32 mouse cellular contexts compared by ENCODE assay signal in the genomic region with DNA sequence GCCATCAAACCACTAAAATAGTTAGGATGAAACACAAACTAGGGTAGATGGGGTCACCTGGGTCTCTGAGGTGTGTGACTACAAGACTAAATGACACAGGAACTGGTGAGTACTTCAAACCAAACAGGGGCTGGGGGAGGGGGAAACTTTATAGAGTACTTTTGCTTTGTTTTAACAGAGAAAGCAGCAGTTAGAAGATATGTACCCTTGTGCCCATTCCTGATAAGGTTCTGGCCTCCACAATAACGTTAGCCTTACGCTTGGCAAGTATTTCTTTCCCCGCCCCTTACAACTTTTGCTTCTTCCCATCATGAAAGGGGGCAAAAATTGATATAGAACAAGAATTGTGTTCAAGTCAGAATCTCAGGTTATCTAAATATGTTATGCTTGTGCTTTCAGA. TPM values are rescaled to one million over a fixed set of nuclear protein-coding genes. Genes with fewer than 3 reads are reported as not detected.
A peak's percentile ranks its signal among the peaks of the same experiment; 100 is the strongest.
DNase-seq lines count a peak whose midpoint lies in the region; ATAC-seq and TF ChIP-seq lines count a peak whose summit lies in the region.
"Had no signal": no experiment of that assay in that cellular context is flagged by ENCODE, and none has a peak within 500 bp of the region (broad histone marks: within the 10 kb centered on the region; RNA-seq: fewer than 3 reads in every experiment).

No protein-coding gene starts in this region.

- no peak; a peak in 1 of 4 replicates for TF ChIP-seq POLR2A in MEL (IDR thresholded peaks at IDR 0.05; ENCODE audit: control insufficient read depth in 1 of 2, insufficient read depth in 1 of 2, low read depth in 1 of 2, low read length in 2 of 2, poor library complexity in 1 of 2)

- TF ChIP-seq EP300 in MEL (IDR thresholded peaks at IDR 0.05; ENCODE audit: low read depth in 1 of 2, low read length in 2 of 2): peak; percentile 96 to 99
- TF ChIP-seq EP300 in liver, postnatal 0 days (IDR thresholded peaks at IDR 0.05; ENCODE audit: low read depth): peak; percentile 87
- TF ChIP-seq EP300 in stomach, postnatal 0 days (optimal IDR thresholded peaks at IDR 0.05): no peak

- H3K79me2 ChIP-seq in MEL (ENCODE audit: control insufficient read depth, insufficient read depth, low read length, poor library complexity): peaks cover 4% of the 10 kb centered on the region

- DNase-seq in MEL (ENCODE audit: low read depth, low spot score): peak; percentile 89
- DNase-seq in liver, embryonic 13.5 days: peak; percentile 29
- DNase-seq in liver, postnatal 0 days: no peak
- no peak for DNase-seq in adrenal gland, adult 18-20 months (ENCODE audit: low spot score in 2 of 2)
- no peak for DNase-seq in lung, adult 18-20 months
- no peak for DNase-seq in stomach, postnatal 0 days (ENCODE audit: low spot score)
- no peak for DNase-seq in heart, adult 11 months
- DNase-seq: adrenal gland, adult 2 months; adrenal gland, postnatal 25 days; B cell, adult 2 months; cerebellum, adult 11 months; cerebellum, adult 9-10 months; cerebellum, postnatal 25 days; embryo, embryonic 11 days; heart, postnatal 4 days had no signal

- peak overlapping the region; percentile 93 for H3K27ac ChIP-seq in MEL (ENCODE audit: control insufficient read depth, low read depth, low read length)
- H3K27ac ChIP-seq in liver, embryonic 13.5 days: peak overlapping the region; percentile 65
- no peak overlapping the region for H3K27ac ChIP-seq in liver, postnatal 0 days (ENCODE audit: low read depth)
- no peak overlapping the region for H3K27ac ChIP-seq in stomach, postnatal 0 days (replicated peaks)
- H3K27ac ChIP-seq: embryonic facial prominence, embryonic 15.5 days; forebrain, embryonic 10.5 days; heart, embryonic 13.5 days; hindbrain, embryonic 12.5 days had no signal

- H3K27me3 ChIP-seq in MEL (ENCODE audit: control insufficient read depth in 1 of 2, insufficient read depth in 2 of 2, low read length in 2 of 2): peaks cover 0 to 2% of the 10 kb centered on the region in 2 experiments; a peak in 1 of 4 replicates
- H3K27me3 ChIP-seq in liver, embryonic 13.5 days: peaks cover 56% of the 10 kb centered on the region
- H3K27me3 ChIP-seq in liver, postnatal 0 days (ENCODE audit: insufficient read depth, low read length): peaks cover 64% of the 10 kb centered on the region
- H3K27me3 ChIP-seq in stomach, postnatal 0 days (ENCODE audit: control insufficient read depth, insufficient read depth, low read length): peaks cover 10% of the 10 kb centered on the region; the same call in 1 of the 2 replicates
- H3K27me3 ChIP-seq: Patski had no signal

- peak overlapping the region; percentile 73 to 81 for H3K4me3 ChIP-seq in MEL (ENCODE audit: control insufficient read depth in 1 of 2, insufficient read depth in 1 of 2, low read depth in 2 of 2, low read length in 2 of 2)
- H3K4me3 ChIP-seq in liver, embryonic 13.5 days (replicated peaks): no peak overlapping the region
- no peak overlapping the region for H3K4me3 ChIP-seq in liver, postnatal 0 days (ENCODE audit: low read depth, low read length)
- H3K4me3 ChIP-seq in stomach, postnatal 0 days (ENCODE audit: low read depth, low read length): no peak overlapping the region
- H3K4me3 ChIP-seq: embryonic facial prominence, embryonic 15.5 days; erythroblast, embryonic 14.5 days; forebrain, embryonic 10.5 days; heart, embryonic 13.5 days; hindbrain, embryonic 12.5 days had no signal

- peaks cover 28 to 43% of the 10 kb centered on the region in 2 experiments for H3K4me1 ChIP-seq in MEL (ENCODE audit: control insufficient read depth in 1 of 2, insufficient read depth in 2 of 2, low read length in 2 of 2)
- H3K4me1 ChIP-seq in liver, embryonic 13.5 days (replicated peaks): peaks cover 73% of the 10 kb centered on the region
- H3K4me1 ChIP-seq in liver, postnatal 0 days (ENCODE audit: insufficient read depth): peaks cover 11% of the 10 kb centered on the region; the same call in 1 of the 2 replicates
- H3K4me1 ChIP-seq in stomach, postnatal 0 days (replicated peaks; ENCODE audit: control insufficient read depth, insufficient read depth): peaks cover 2% of the 10 kb centered on the region; the same call in 1 of the 2 replicates

- ATAC-seq in common myeloid progenitor, adult 5-6 weeks (replicated peaks; ENCODE audit: low read depth, poor library complexity, severe bottlenecking): peak; percentile 31; the same call in 1 of the 2 replicates
- ATAC-seq in liver, embryonic 13.5 days (ENCODE audit: low read depth): peak; percentile 77
- ATAC-seq in liver, postnatal 0 days: peak; percentile 70
- no peak for ATAC-seq in stomach, postnatal 0 days (ENCODE audit: low FRiP score, low TSS enrichment)
- ATAC-seq: activated CD4-positive, CD25-positive, alpha-beta regulatory T cell, adult 4 months; CD4-positive, CD25-positive, alpha-beta regulatory T cell, adult 4 months; forebrain, embryonic 14.5 days; hindbrain, embryonic 16.5 days; inflammation-experienced regulatory T-cells, adult 6 months; Patski had no signal

- no peaks in the 10 kb centered on the region for H3K9me3 ChIP-seq in MEL (replicated peaks; ENCODE audit: insufficient read depth, low read length)
- H3K9me3 ChIP-seq in liver, embryonic 13.5 days (replicated peaks): no peaks in the 10 kb centered on the region
- H3K9me3 ChIP-seq in liver, postnatal 0 days (ENCODE audit: low read length): no peaks in the 10 kb centered on the region
- no peaks in the 10 kb centered on the region for H3K9me3 ChIP-seq in stomach, postnatal 0 days (ENCODE audit: control insufficient read depth, low read length)
- H3K9me3 ChIP-seq: embryonic facial prominence, embryonic 15.5 days; forebrain, embryonic 10.5 days; heart, embryonic 13.5 days; hindbrain, embryonic 12.5 days had no signal

- peaks cover 0 to 36% of the 10 kb centered on the region in 2 experiments; a peak in 2 of 4 replicates for H3K36me3 ChIP-seq in MEL (ENCODE audit: control insufficient read depth in 1 of 2, insufficient read depth in 2 of 2, low read length in 2 of 2)
- H3K36me3 ChIP-seq in liver, embryonic 13.5 days: no peaks in the 10 kb centered on the region
- no peaks in the 10 kb centered on the region for H3K36me3 ChIP-seq in liver, postnatal 0 days (replicated peaks; ENCODE audit: insufficient read depth, low read length)
- no peaks in the 10 kb centered on the region for H3K36me3 ChIP-seq in stomach, postnatal 0 days (ENCODE audit: control insufficient read depth, insufficient read depth, low read length)
- H3K36me3 ChIP-seq: embryonic facial prominence, embryonic 15.5 days; forebrain, embryonic 10.5 days; G1E; heart, embryonic 13.5 days; hindbrain, embryonic 12.5 days had no signal

- no peak for TF ChIP-seq CTCF in MEL (IDR thresholded peaks at IDR 0.05 in 2 of 3, conservative IDR thresholded peaks at IDR 0.05 in 1 of 3; ENCODE audit: control insufficient read depth in 1 of 3, insufficient read depth in 1 of 3, low read depth in 2 of 3, low read length in 3 of 3, poor library complexity in 1 of 3, severe bottlenecking in 1 of 3)
- TF ChIP-seq CTCF in liver, postnatal 0 days (IDR thresholded peaks at IDR 0.05; ENCODE audit: low read depth): no peak
- no peak for TF ChIP-seq CTCF in stomach, postnatal 0 days (IDR thresholded peaks at IDR 0.05; ENCODE audit: low read depth)

- no peak for TF ChIP-seq RAD21 in MEL (IDR thresholded peaks at IDR 0.05; ENCODE audit: low read depth, low read length)

- 16% methylated on average over 3 of the region's 3 CpGs for WGBS in liver, embryonic 13.5 days (ENCODE audit: insufficient replicate concordance)
- WGBS in liver, postnatal 0 days (ENCODE audit: insufficient replicate concordance): 45% methylated on average over 3 of the region's 3 CpGs
- 91% methylated on average over 3 of the region's 3 CpGs for WGBS in stomach, postnatal 0 days

- H3K9ac ChIP-seq in MEL (ENCODE audit: control insufficient read depth, low read depth, low read length, poor library complexity, severe bottlenecking): peak overlapping the region; percentile 77
- H3K9ac ChIP-seq in liver, embryonic 13.5 days: no peak overlapping the region
- H3K9ac ChIP-seq in liver, postnatal 0 days (replicated peaks): no peak overlapping the region
- H3K9ac ChIP-seq in stomach, postnatal 0 days (ENCODE audit: low read length): no peak overlapping the region
- H3K9ac ChIP-seq: embryonic facial prominence, embryonic 15.5 days; heart, embryonic 13.5 days; hindbrain, embryonic 12.5 days had no signal

- peak overlapping the region; percentile 34 for H3K4me2 ChIP-seq in liver, embryonic 13.5 days
- H3K4me2 ChIP-seq in liver, postnatal 0 days (ENCODE audit: low read depth, low read length): no peak overlapping the region
- H3K4me2 ChIP-seq in stomach, postnatal 0 days (replicated peaks; ENCODE audit: low read depth): no peak overlapping the region
- H3K4me2 ChIP-seq: embryonic facial prominence, embryonic 15.5 days; hindbrain, embryonic 12.5 days had no signal

RNA-seq across cellular contexts. Expression of gene Nkx1-2, which starts 3.6 kb away (rescaled TPM):
- total RNA-seq in MEL (2012; rRNA removed): 1.5 and 2.4 TPM in 2 replicates
- polyA plus RNA-seq in MEL (2012; ENCODE audit: insufficient read depth in 1 of 2, insufficient read length in 2 of 2, low read depth in 1 of 2, low replicate concordance in 2 of 2, missing spikeins in 1 of 2): 1 to 10 TPM in 1 of 2 experiments, not detected in 1; 2.8 TPM
- total RNA-seq in common myeloid progenitor, adult 5-6 weeks (2017): under 0.01 TPM in 1 of 2 replicates, not detected in the other
- polyA plus RNA-seq in liver, embryonic 13.5 days (2015; fragmentation: Nextera tagmentation; extraction: Ambion mirVana): not detected in 2 replicates
- polyA plus RNA-seq in liver, postnatal 0 days (2015; fragmentation: Nextera tagmentation; extraction: Ambion mirVana): not detected in 2 replicates
- total RNA-seq in adrenal gland, adult 18-20 months (2021): not detected
- not detected in 2 replicates for polyA plus RNA-seq in stomach, postnatal 0 days (2015; fragmentation: Nextera tagmentation; extraction: Ambion mirVana)
- total RNA-seq: adrenal gland, adult 2 months; adrenal gland, postnatal 25 days; gastrocnemius, adult 8-10 months; heart, adult 8-10 months; heart, postnatal 4 days had no signal
- polyA plus RNA-seq: activated CD4-positive, CD25-positive, alpha-beta regulatory T cell, adult 4 months; adrenal gland, adult 2 months; CD4-positive, CD25-positive, alpha-beta regulatory T cell, adult 4 months; embryonic facial prominence, embryonic 11.5 days; embryonic facial prominence, embryonic 15.5 days; erythroblast, embryonic 14.5 days; forebrain, embryonic 14.5 days; G1E; heart, embryonic 13.5 days; heart, postnatal 0 days; inflammation-experienced regulatory T-cells, adult 6 months had no signal

RNA-seq across cellular contexts. Expression of gene Lhpp, which starts 14.7 kb away (rescaled TPM):
- total RNA-seq in MEL (2012; rRNA removed): 30.3 and 31.0 TPM in 2 replicates
- polyA plus RNA-seq in MEL (2012; ENCODE audit: insufficient read depth in 1 of 2, insufficient read length in 2 of 2, low read depth in 1 of 2, low replicate concordance in 2 of 2, missing spikeins in 1 of 2): 10 to 100 TPM in 1 of 2 experiments, not detected in 1; 39.3 TPM
- total RNA-seq in common myeloid progenitor, adult 5-6 weeks (2017): 11.6 and 11.7 TPM in 2 replicates
- 8.0 and 8.3 TPM in 2 replicates for polyA plus RNA-seq in liver, embryonic 13.5 days (2015; fragmentation: Nextera tagmentation; extraction: Ambion mirVana)
- 9.0 and 10.4 TPM in 2 replicates for polyA plus RNA-seq in liver, postnatal 0 days (2015; fragmentation: Nextera tagmentation; extraction: Ambion mirVana)
- 10 to 100 TPM; 17.1 to 26.8 TPM for total RNA-seq in adrenal gland, adult 18-20 months (2021)
- 8.0 and 9.3 TPM in 2 replicates for polyA plus RNA-seq in stomach, postnatal 0 days (2015; fragmentation: Nextera tagmentation; extraction: Ambion mirVana)

RNA-seq across cellular contexts. Expression of gene Oat, which starts 19.6 kb away (rescaled TPM):
- total RNA-seq in MEL (2012; rRNA removed): 226 and 236 TPM in 2 replicates
- polyA plus RNA-seq in MEL (2012; ENCODE audit: insufficient read depth in 1 of 2, insufficient read length in 2 of 2, low read depth in 1 of 2, low replicate concordance in 2 of 2, missing spikeins in 1 of 2): 100 to 1,000 TPM; 190 to 209 TPM
- total RNA-seq in common myeloid progenitor, adult 5-6 weeks (2017): 115 and 117 TPM in 2 replicates
- polyA plus RNA-seq in liver, embryonic 13.5 days (2015; fragmentation: Nextera tagmentation; extraction: Ambion mirVana): 86.1 and 99.6 TPM in 2 replicates
- 43.8 and 44.6 TPM in 2 replicates for polyA plus RNA-seq in liver, postnatal 0 days (2015; fragmentation: Nextera tagmentation; extraction: Ambion mirVana)
- 100 to 1,000 TPM in 1 of 2 experiments, 10 to 100 TPM in 1; 98.5 to 134 TPM for total RNA-seq in adrenal gland, adult 18-20 months (2021)
- polyA plus RNA-seq in stomach, postnatal 0 days (2015; fragmentation: Nextera tagmentation; extraction: Ambion mirVana): 139 and 155 TPM in 2 replicates

Comparison
In these comparisons a context has a peak if more than half of its experiments do, and no peak if none do; other contexts are left out.
1. DNase-seq: peak in MEL (single experiment) and liver, embryonic 13.5 days (single experiment); none in liver, postnatal 0 days (single experiment), adrenal gland, adult 18-20 months (0 of 2), lung, adult 18-20 months (0 of 2), stomach, postnatal 0 days (single experiment) and heart, adult 11 months (single experiment).
2. H3K27ac ChIP-seq: peak in MEL (single experiment) and liver, embryonic 13.5 days (single experiment); none in liver, postnatal 0 days (single experiment) and stomach, postnatal 0 days (single experiment).
3. H3K4me3 ChIP-seq: peak in MEL (2 of 2); none in liver, embryonic 13.5 days (single experiment), liver, postnatal 0 days (single experiment) and stomach, postnatal 0 days (single experiment).